Mouse (Mus musculus) CD8-positive naive resting alpha-beta T cell, adult 57 days (primary cell): Measurements from ENCODE around the gene Bpgm. TPM values are rescaled to one million over a fixed set of nuclear protein-coding genes. Genes with fewer than 3 reads are reported as not detected.

Experiments
- total RNA-seq: library from RNA; stranded (reverse); gene quantifications from one replicate; pipeline ENCODE4 v1.2.4, GENCODE M21; 2023

The Bpgm gene
- total RNA-seq: 37.1 TPM

DNA sequence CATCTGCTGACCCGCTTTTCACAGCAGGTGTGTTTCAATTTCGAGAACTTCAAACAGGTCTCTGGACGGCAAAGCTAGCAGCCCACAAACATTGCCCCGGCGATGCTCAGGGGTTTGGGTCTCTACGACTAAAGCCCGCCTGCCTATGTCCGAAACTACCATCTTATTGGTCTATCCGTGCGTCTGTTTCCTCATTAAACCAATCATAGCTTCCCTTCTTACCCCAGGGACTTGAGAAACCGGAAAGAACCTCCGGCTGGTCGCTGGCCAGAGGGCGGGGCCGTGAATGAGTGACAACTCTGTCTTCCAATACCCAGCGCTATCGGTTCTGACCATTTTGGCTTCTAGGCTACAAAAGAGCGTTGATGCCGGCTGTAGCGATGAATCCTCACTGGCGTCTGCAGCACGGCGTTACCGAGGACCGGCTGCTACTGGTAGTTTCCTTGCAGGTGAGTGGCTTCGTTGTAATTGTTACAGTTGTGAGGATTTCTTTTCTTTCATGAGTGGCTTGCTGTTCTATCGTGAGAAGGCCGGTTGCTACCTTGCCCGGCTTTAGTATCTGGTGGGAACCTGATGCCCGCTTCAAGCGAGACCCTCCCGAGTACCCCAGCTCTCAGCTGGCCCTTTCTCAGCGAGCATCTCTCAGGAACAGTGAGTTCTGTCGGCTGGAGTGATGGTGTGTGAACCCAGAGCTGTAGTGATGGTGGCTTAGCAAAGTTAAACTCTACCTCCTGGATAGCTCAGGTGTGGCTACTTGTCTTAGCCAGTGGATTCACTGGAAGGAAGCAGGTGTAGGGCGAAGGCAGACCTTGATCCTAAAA is at the start of gene Bpgm:
TSS of gene Bpgm (plus strand) at position 234 of the 821 bp plus-strand sequence.

Other genes with a start within 250 kb of the Bpgm start
- 115 TPM for gene Akr1b3, start 158.7 kb upstream of the Bpgm start, total RNA-seq
- gene Akr1b8, start 122.1 kb upstream of the Bpgm start, total RNA-seq: not detected
- gene Akr1b10, start 92.0 kb upstream of the Bpgm start, total RNA-seq: 26.4 TPM
- gene Akr1b7, start 63.9 kb upstream of the Bpgm start, total RNA-seq: 0.40 TPM
- gene Cald1, start 122.3 kb downstream of the Bpgm start, total RNA-seq: not detected